Mouse (Mus musculus): Measurements from ENCODE around the gene Il10rb.

DNA sequence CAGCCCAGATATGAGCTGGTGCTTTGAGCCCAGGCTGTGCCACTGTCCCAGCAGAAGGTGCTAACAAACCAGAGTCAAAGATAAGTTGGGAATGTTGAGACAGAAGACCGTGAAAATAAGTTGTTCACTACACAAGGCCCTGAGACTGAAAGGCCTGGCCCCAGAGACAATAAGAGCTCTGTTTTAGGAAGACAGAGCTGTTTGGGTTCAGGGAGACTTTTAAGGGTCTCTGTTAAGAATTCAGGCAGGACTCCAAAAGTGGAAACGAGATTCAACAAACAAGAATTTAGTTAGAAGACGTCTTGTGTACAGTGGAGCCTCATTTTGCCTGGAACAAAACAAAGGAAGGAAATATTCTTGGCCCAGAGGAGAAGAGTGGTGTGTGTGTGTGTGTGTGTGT is 26.6 kb upstream of the Il10rb start:
- TF ChIP-seq ETS1 (conservative IDR thresholded peaks at IDR 0.05; ENCODE audit: low read depth, low read length) = no peak
- no peak for TF ChIP-seq CHD2 (IDR thresholded peaks at IDR 0.05; ENCODE audit: low read length)
- TF ChIP-seq GABPA (IDR thresholded peaks at IDR 0.05; ENCODE audit: insufficient replicate concordance, low read depth, low read length) = no peak
- TF ChIP-seq CTCF (conservative IDR thresholded peaks at IDR 0.05 in 1 of 2, IDR thresholded peaks at IDR 0.05 in 1 of 2; ENCODE audit: low read depth in 2 of 2, low read length in 2 of 2) = no peak
- no peak for TF ChIP-seq BHLHE40 (IDR thresholded peaks at IDR 0.05; ENCODE audit: low read depth, low read length)
- TF ChIP-seq POLR2AphosphoS2 (IDR thresholded peaks at IDR 0.05; ENCODE audit: low read depth, low read length) = no peak
- TF ChIP-seq POLR2A (IDR thresholded peaks at IDR 0.05; ENCODE audit: low read depth, low read length) = no peak
- TF ChIP-seq JUN (IDR thresholded peaks at IDR 0.05; ENCODE audit: insufficient read depth, low read depth, low read length) = no peak
- no peak for TF ChIP-seq ZC3H11A (IDR thresholded peaks at IDR 0.05; ENCODE audit: low read depth, low read length)
- no peak for TF ChIP-seq ZNF384 (IDR thresholded peaks at IDR 0.05; ENCODE audit: low read depth, low read length)
- TF ChIP-seq NELFE (IDR thresholded peaks at IDR 0.05; ENCODE audit: low read depth, low read length) = no peak
- no peak for TF ChIP-seq MAZ (IDR thresholded peaks at IDR 0.05; ENCODE audit: low read depth, low read length)

All from CH12.LX (cell line).